Mouse (Mus musculus): ENCODE measurements around the gene Traf1. TPM values are rescaled to one million over a fixed set of nuclear protein-coding genes. Genes with fewer than 3 reads are reported as not detected.

Gene Traf1
- 1.8 and 2.2 TPM in 2 replicates for polyA plus RNA-seq (2016; fragmentation: Nextera tagmentation; extraction: Ambion mirVana)

GRCm38 (mm10) chr2:34961481-34962036 lies at the start of gene Traf1:
Traf1 (minus strand) TSS chr2:34961772.
- no peaks in the 10 kb centered on the region for H3K27me3 ChIP-seq
- peak within 1 kb of the TSS; percentile 51 for H3K4me2 ChIP-seq (replicated peaks)
- H3K9ac ChIP-seq, result peak within 1 kb of the TSS; percentile 43
- 11% methylated on average over 20 of the region's 20 CpGs for WGBS
- no peaks in the 10 kb centered on the region for H3K36me3 ChIP-seq
- no peak for ATAC-seq (ENCODE audit: insufficient number of reproducible peaks, insufficient read depth, low FRiP score, low TSS enrichment)
- H3K9me3 ChIP-seq, result no peaks in the 10 kb centered on the region
- peaks cover 16% of the 10 kb centered on the region for H3K4me1 ChIP-seq
- no peak within 1 kb of the TSS for H3K27ac ChIP-seq
- peak within 1 kb of the TSS; percentile 31 for H3K4me3 ChIP-seq

GRCm38 (mm10) chr2:34998956-34999355 lies 37.4 kb upstream of the Traf1 start:
- Histone ChIP-seq H3K4me1 (peaks cover 2% of the 10 kb centered on the region), H3K9ac (no peak overlapping the region), H3K4me2 (replicated peaks) (no peak overlapping the region), H3K27ac (no peak overlapping the region), H3K36me3 (no peaks in the 10 kb centered on the region), H3K9me3 (no peaks in the 10 kb centered on the region), H3K27me3 (no peaks in the 10 kb centered on the region), H3K4me3 (no peak overlapping the region)
- no peak for ATAC-seq (ENCODE audit: insufficient number of reproducible peaks, insufficient read depth, low FRiP score, low TSS enrichment)
- WGBS, result 83% methylated on average over 9 of the region's 9 CpGs

GRCm38 (mm10) chr2:34996506-34996905 lies 34.9 kb upstream of the Traf1 start:
- Histone ChIP-seq H3K4me2 (replicated peaks) (no peak overlapping the region), H3K9ac (no peak overlapping the region), H3K4me1 (peaks cover 13% of the 10 kb centered on the region), H3K4me3 (no peak overlapping the region), H3K9me3 (no peaks in the 10 kb centered on the region), H3K36me3 (no peaks in the 10 kb centered on the region), H3K27ac (no peak overlapping the region), H3K27me3 (no peaks in the 10 kb centered on the region)
- ATAC-seq (ENCODE audit: insufficient number of reproducible peaks, insufficient read depth, low FRiP score, low TSS enrichment), result no peak
- 83% methylated on average over 5 of the region's 5 CpGs for WGBS

GRCm38 (mm10) chr2:34993696-34994356 lies 32.3 kb upstream of the Traf1 start:
- H3K4me3 ChIP-seq, result no peak overlapping the region
- no peak overlapping the region for H3K4me2 ChIP-seq (replicated peaks)
- ATAC-seq (ENCODE audit: insufficient number of reproducible peaks, insufficient read depth, low FRiP score, low TSS enrichment), result no peak
- H3K27me3 ChIP-seq, result no peaks in the 10 kb centered on the region
- no peak overlapping the region for H3K9ac ChIP-seq
- peaks cover 13% of the 10 kb centered on the region for H3K4me1 ChIP-seq
- 74% methylated on average over 5 of the region's 5 CpGs for WGBS
- no peaks in the 10 kb centered on the region for H3K36me3 ChIP-seq
- H3K27ac ChIP-seq, result no peak overlapping the region
- no peaks in the 10 kb centered on the region for H3K9me3 ChIP-seq

DNA sequence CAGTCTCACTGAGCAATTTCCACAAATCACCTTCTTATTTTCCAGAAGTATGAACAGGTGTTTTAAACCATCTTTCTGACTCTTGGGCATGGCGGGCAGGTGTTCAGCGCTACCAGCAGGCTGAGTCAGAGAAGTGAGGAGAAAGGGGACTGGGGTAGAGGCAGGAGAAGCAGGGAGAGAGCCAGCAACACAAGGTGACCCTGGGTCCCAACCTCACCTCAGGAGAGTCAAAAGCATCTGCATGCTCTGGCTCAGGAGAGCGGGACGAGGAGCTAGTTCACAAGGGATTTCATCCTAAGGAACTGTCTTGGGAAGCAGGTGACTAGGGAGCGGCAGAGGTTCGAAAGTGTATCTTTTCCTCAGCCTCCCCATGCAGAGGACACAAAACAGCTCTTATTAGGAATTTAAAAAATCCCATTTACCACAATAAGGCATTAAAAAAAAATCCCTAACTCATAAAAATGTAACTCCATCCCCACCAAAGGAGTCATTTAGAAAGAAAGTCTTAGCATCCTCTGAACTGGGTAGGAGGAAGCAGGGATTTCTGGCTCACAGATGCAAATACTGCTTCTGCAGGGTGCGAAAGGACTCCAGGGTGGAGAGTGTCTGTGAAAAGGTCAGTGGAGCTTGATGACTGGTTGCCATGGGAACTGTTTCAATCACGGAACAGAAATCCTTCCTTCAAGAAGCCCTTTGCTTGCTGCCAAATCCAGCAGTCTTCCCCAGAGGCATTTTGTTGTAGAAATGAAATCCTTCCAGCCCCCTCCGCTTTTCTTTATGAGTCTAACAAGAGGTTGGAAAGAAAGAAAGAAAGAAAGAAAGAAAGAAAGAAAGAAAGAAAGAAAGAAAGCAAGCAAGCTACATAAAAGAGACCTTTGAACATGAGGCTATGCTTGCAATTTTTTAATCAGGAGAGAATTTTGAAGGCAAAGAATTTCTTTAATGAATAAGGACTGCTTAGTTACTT lies 31.4 kb upstream of the Traf1 start:
- 15% methylated on average over 9 of the region's 9 CpGs for WGBS
- Histone ChIP-seq H3K9ac (no peak overlapping the region), H3K4me1 (peaks cover 13% of the 10 kb centered on the region), H3K4me2 (replicated peaks) (0 out of 2 replicates have a peak overlapping the region, but pooled peaks have one; percentile 12), H3K36me3 (no peaks in the 10 kb centered on the region), H3K4me3 (no peak overlapping the region), H3K27me3 (no peaks in the 10 kb centered on the region), H3K27ac (no peak overlapping the region), H3K9me3 (no peaks in the 10 kb centered on the region)
- no peak for ATAC-seq (ENCODE audit: insufficient number of reproducible peaks, insufficient read depth, low FRiP score, low TSS enrichment)

- H3K9me3 ChIP-seq, result no peaks in the 10 kb centered on the region
- peaks cover 13% of the 10 kb centered on the region for H3K4me1 ChIP-seq
- H3K4me2 ChIP-seq (replicated peaks), result no peak overlapping the region
- no peak overlapping the region for H3K27ac ChIP-seq
- 78% methylated on average over 3 of the region's 3 CpGs for WGBS
- H3K4me3 ChIP-seq, result no peak overlapping the region
- H3K36me3 ChIP-seq, result no peaks in the 10 kb centered on the region
- no peak for ATAC-seq (ENCODE audit: insufficient number of reproducible peaks, insufficient read depth, low FRiP score, low TSS enrichment)
- H3K9ac ChIP-seq, result no peak overlapping the region
- no peaks in the 10 kb centered on the region for H3K27me3 ChIP-seq
Observed at GRCm38 (mm10) chr2:34991966-34992365, 30.4 kb upstream of the Traf1 start.

- H3K9ac ChIP-seq, result no peak overlapping the region
- WGBS, result 76% methylated on average over 1 of the region's 1 CpGs
- no peak for ATAC-seq (ENCODE audit: insufficient number of reproducible peaks, insufficient read depth, low FRiP score, low TSS enrichment)
- H3K4me3 ChIP-seq, result no peak overlapping the region
- H3K36me3 ChIP-seq, result no peaks in the 10 kb centered on the region
- no peak overlapping the region for H3K4me2 ChIP-seq (replicated peaks)
- no peaks in the 10 kb centered on the region for H3K9me3 ChIP-seq
- H3K4me1 ChIP-seq, result peaks cover 13% of the 10 kb centered on the region
- no peaks in the 10 kb centered on the region for H3K27me3 ChIP-seq
- no peak overlapping the region for H3K27ac ChIP-seq
Observed at GRCm38 (mm10) chr2:34989749-34990148, 28.2 kb upstream of the Traf1 start.

GRCm38 (mm10) chr2:34987595-34987994 lies 26.0 kb upstream of the Traf1 start:
- peaks cover 15% of the 10 kb centered on the region for H3K4me1 ChIP-seq
- H3K27me3 ChIP-seq, result no peaks in the 10 kb centered on the region
- H3K4me2 ChIP-seq (replicated peaks), result no peak overlapping the region
- no peak for ATAC-seq (ENCODE audit: insufficient number of reproducible peaks, insufficient read depth, low FRiP score, low TSS enrichment)
- 63% methylated on average over 1 of the region's 1 CpGs for WGBS
- no peak overlapping the region for H3K4me3 ChIP-seq
- H3K9ac ChIP-seq, result no peak overlapping the region
- H3K9me3 ChIP-seq, result no peaks in the 10 kb centered on the region
- H3K36me3 ChIP-seq, result no peaks in the 10 kb centered on the region
- H3K27ac ChIP-seq, result no peak overlapping the region

DNA sequence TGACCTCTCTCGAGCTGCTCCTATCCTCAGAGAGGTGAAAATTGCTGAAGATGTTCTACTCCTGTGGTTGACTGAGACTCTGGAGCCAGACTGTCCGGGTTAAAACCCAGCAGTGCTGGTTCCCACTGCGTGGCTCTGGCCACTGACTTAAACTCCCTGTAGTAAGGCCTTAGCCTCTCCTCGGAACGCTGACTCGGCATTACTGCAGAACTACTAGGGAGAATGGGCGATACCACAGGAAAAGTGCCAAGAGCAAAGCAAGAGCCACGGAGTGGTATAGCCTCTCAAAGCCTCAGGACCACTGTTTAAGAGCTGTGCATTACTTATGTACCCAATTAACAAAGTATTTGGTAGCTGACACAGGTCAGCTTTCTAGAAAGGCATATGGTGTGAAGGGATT lies 23.3 kb upstream of the Traf1 start:
- H3K4me1 ChIP-seq, result peaks cover 30% of the 10 kb centered on the region
- WGBS, result 86% methylated on average over 8 of the region's 8 CpGs
- no peaks in the 10 kb centered on the region for H3K9me3 ChIP-seq
- H3K36me3 ChIP-seq, result no peaks in the 10 kb centered on the region
- H3K4me2 ChIP-seq (replicated peaks), result no peak overlapping the region
- no peaks in the 10 kb centered on the region for H3K27me3 ChIP-seq
- ATAC-seq (ENCODE audit: insufficient number of reproducible peaks, insufficient read depth, low FRiP score, low TSS enrichment), result no peak
- H3K27ac ChIP-seq, result no peak overlapping the region
- no peak overlapping the region for H3K4me3 ChIP-seq
- H3K9ac ChIP-seq, result no peak overlapping the region

DNA sequence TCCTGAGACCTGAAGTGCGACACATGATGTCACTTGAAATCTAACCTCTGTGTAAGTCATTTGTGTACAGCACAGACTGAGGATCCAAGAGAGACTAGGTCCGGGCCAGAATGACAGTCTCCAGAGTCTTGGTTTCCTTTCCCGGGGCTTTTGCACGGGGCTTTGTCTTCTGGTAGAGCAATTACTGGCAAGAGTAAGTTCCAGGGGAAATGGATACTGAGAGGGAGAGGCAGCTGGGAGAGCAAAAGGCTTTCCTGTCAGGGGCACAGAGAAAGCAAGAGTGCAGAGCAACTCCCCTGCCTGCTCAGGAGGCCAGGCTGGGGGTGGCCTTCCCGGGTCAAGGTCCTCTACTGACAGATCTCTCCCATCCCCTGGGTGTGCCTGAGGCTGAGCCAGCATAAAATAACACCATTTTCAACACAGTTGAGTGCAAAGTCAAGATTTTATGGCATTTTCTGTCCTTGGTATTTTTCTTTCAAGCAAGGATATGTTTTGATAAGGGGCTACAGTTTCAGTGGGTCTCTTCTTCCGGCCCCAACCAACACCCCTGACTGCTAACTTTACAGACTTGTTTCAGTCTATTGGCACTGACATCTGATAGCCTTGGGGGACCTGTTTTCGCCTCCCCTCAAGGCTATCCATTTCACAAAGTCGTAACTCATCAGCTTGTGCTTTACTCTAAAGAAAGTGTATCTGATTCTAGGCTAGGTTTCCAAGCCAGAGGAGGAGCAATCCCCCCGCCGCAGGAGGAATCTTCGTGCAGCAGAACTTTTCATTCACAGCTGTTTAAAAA lies 21.5 kb upstream of the Traf1 start:
- no peaks in the 10 kb centered on the region for H3K36me3 ChIP-seq
- H3K4me2 ChIP-seq (replicated peaks), result 0 out of 2 replicates have a peak overlapping the region, but pooled peaks have one; percentile 5
- H3K9me3 ChIP-seq, result no peaks in the 10 kb centered on the region
- H3K27ac ChIP-seq, result peak overlapping the region; percentile 59
- peak; percentile 41; the same call in 1 of the 2 replicates for ATAC-seq (ENCODE audit: insufficient number of reproducible peaks, insufficient read depth, low FRiP score, low TSS enrichment)
- no peaks in the 10 kb centered on the region for H3K27me3 ChIP-seq
- peaks cover 30% of the 10 kb centered on the region for H3K4me1 ChIP-seq
- no peak overlapping the region for H3K4me3 ChIP-seq
- WGBS, result 22% methylated on average over 11 of the region's 11 CpGs
- H3K9ac ChIP-seq, result no peak overlapping the region

GRCm38 (mm10) chr2:34982096-34982724 lies 20.6 kb upstream of the Traf1 start:
- Histone ChIP-seq H3K4me1 (peaks cover 30% of the 10 kb centered on the region), H3K4me3 (no peak overlapping the region), H3K27me3 (no peaks in the 10 kb centered on the region), H3K27ac (peak overlapping the region; percentile 59; the same call in 1 of the 2 replicates), H3K4me2 (replicated peaks) (no peak overlapping the region), H3K9me3 (no peaks in the 10 kb centered on the region), H3K36me3 (no peaks in the 10 kb centered on the region), H3K9ac (no peak overlapping the region)
- 55% methylated on average over 14 of the region's 14 CpGs for WGBS
- no peak for ATAC-seq (ENCODE audit: insufficient number of reproducible peaks, insufficient read depth, low FRiP score, low TSS enrichment)

All from embryonic facial prominence, embryonic 12.5 days (tissue).